In genomic region chr5:115840946-115841775, GRCm38 (mm10) we compare ENCODE assay signal across 21 mouse cellular contexts. TPM values are rescaled to one million over a fixed set of nuclear protein-coding genes. Genes with fewer than 3 reads are reported as not detected.
DNase-seq lines count a peak whose midpoint lies in the region; ATAC-seq and TF ChIP-seq lines count a peak whose summit lies in the region.
"Had no signal": no experiment of that assay in that cellular context is flagged by ENCODE, and none has a peak within 500 bp of the region (broad histone marks: within the 10 kb centered on the region; RNA-seq: fewer than 3 reads in every experiment).

No protein-coding gene starts in this region.

- no peak overlapping the region for H3K9ac ChIP-seq in kidney, postnatal 0 days (ENCODE audit: low read depth, low read length)
- H3K9ac ChIP-seq in kidney, embryonic 16.5 days (replicated peaks; ENCODE audit: low read length): no peak overlapping the region
- peak overlapping the region; percentile 19; the same call in 1 of the 2 replicates for H3K9ac ChIP-seq in MEL (ENCODE audit: control insufficient read depth, low read depth, low read length, poor library complexity, severe bottlenecking)
- H3K9ac ChIP-seq in forebrain, embryonic 15.5 days (replicated peaks): no peak overlapping the region
- H3K9ac ChIP-seq: embryonic facial prominence, embryonic 12.5 days; heart, embryonic 15.5 days; hindbrain, embryonic 13.5 days; intestine, embryonic 15.5 days had no signal

- no peaks in the 10 kb centered on the region for H3K9me3 ChIP-seq in kidney, postnatal 0 days (replicated peaks; ENCODE audit: low read length)
- H3K9me3 ChIP-seq in kidney, embryonic 16.5 days (ENCODE audit: low read length): 0 out of 2 replicates have a peak, but pooled peaks cover 3% of the 10 kb centered on the region
- H3K9me3 ChIP-seq in MEL (replicated peaks; ENCODE audit: insufficient read depth, low read length): no peaks in the 10 kb centered on the region
- no peaks in the 10 kb centered on the region for H3K9me3 ChIP-seq in forebrain, embryonic 15.5 days
- H3K9me3 ChIP-seq: embryonic facial prominence, embryonic 12.5 days; heart, embryonic 15.5 days; hindbrain, embryonic 13.5 days; intestine, embryonic 15.5 days had no signal

- H3K27me3 ChIP-seq in kidney, postnatal 0 days (ENCODE audit: insufficient read depth, low read length): no peaks in the 10 kb centered on the region
- H3K27me3 ChIP-seq in kidney, embryonic 16.5 days (ENCODE audit: insufficient read depth, low read length): no peaks in the 10 kb centered on the region
- H3K27me3 ChIP-seq in MEL (ENCODE audit: control insufficient read depth in 1 of 2, insufficient read depth in 2 of 2, low read length in 2 of 2): no peaks in the 10 kb centered on the region
- no peaks in the 10 kb centered on the region for H3K27me3 ChIP-seq in splenic B cell, adult 2 months (ENCODE audit: control insufficient read depth, insufficient read depth, low read length, poor library complexity, severe bottlenecking)
- no peaks in the 10 kb centered on the region for H3K27me3 ChIP-seq in forebrain, embryonic 15.5 days
- H3K27me3 ChIP-seq: embryonic facial prominence, embryonic 12.5 days; heart, embryonic 15.5 days; hindbrain, embryonic 13.5 days; intestine, embryonic 15.5 days; Patski had no signal

- H3K4me2 ChIP-seq in kidney, postnatal 0 days (ENCODE audit: low read length): no peak overlapping the region
- H3K4me2 ChIP-seq in kidney, embryonic 16.5 days (replicated peaks; ENCODE audit: low read depth, low read length): no peak overlapping the region
- no peak overlapping the region for H3K4me2 ChIP-seq in forebrain, embryonic 15.5 days (replicated peaks)
- H3K4me2 ChIP-seq: embryonic facial prominence, embryonic 12.5 days; heart, embryonic 11.5 days; heart, embryonic 15.5 days; hindbrain, embryonic 13.5 days; intestine, embryonic 15.5 days had no signal

- no peak for ATAC-seq in kidney, postnatal 0 days (replicated peaks; ENCODE audit: low FRiP score, low read depth)
- ATAC-seq in kidney, embryonic 16.5 days (ENCODE audit: low FRiP score, low TSS enrichment): no peak
- no peak for ATAC-seq in forebrain, embryonic 15.5 days (replicated peaks)
- ATAC-seq: forebrain, embryonic 16.5 days; intestine, embryonic 15.5 days; Patski had no signal

- no peak for TF ChIP-seq EP300 in MEL (IDR thresholded peaks at IDR 0.05; ENCODE audit: low read depth in 1 of 2, low read length in 2 of 2)

- TF ChIP-seq RAD21 in MEL (IDR thresholded peaks at IDR 0.05; ENCODE audit: low read depth, low read length): no peak

- no peak overlapping the region for H3K4me3 ChIP-seq in kidney, postnatal 0 days (replicated peaks; ENCODE audit: low read depth, low read length)
- no peak overlapping the region for H3K4me3 ChIP-seq in kidney, embryonic 16.5 days (ENCODE audit: low read length)
- no peak overlapping the region for H3K4me3 ChIP-seq in MEL (ENCODE audit: control insufficient read depth in 1 of 2, insufficient read depth in 1 of 2, low read depth in 2 of 2, low read length in 2 of 2)
- H3K4me3 ChIP-seq in forebrain, embryonic 15.5 days: no peak overlapping the region
- H3K4me3 ChIP-seq: embryonic facial prominence, embryonic 12.5 days; heart, adult 2 months; heart, embryonic 15.5 days; hindbrain, embryonic 13.5 days; intestine, embryonic 15.5 days had no signal

- DNase-seq in kidney, postnatal 0 days (ENCODE audit: low spot score): no peak
- DNase-seq in 416B (ENCODE audit: low read depth): peak; percentile 36
- peak; percentile 72 for DNase-seq in MEL (ENCODE audit: low read depth, low spot score)
- DNase-seq in splenic B cell, adult 2 months (ENCODE audit: low read depth, low spot score): peak; percentile 12
- DNase-seq in frontal cortex, postnatal 36 days (ENCODE audit: low spot score in 2 of 2): no peak
- DNase-seq: adrenal gland, postnatal 10 days; cerebellum, adult 11 months; cerebellum, adult 8-10 months; cerebellum, postnatal 25 days; gastrocnemius, postnatal 14 days; heart, adult 2 months; heart, postnatal 14 days had no signal

- H3K79me2 ChIP-seq in MEL (ENCODE audit: control insufficient read depth, insufficient read depth, low read length, poor library complexity): peaks cover 11% of the 10 kb centered on the region

- H3K4me1 ChIP-seq in kidney, postnatal 0 days (replicated peaks; ENCODE audit: insufficient read depth, low read length): peaks cover 3% of the 10 kb centered on the region; the same call in 1 of the 2 replicates
- peaks cover 17% of the 10 kb centered on the region for H3K4me1 ChIP-seq in kidney, embryonic 16.5 days (ENCODE audit: insufficient read depth, low read length)
- H3K4me1 ChIP-seq in MEL (ENCODE audit: control insufficient read depth in 1 of 2, insufficient read depth in 2 of 2, low read length in 2 of 2): peaks cover 12 to 21% of the 10 kb centered on the region in 2 experiments
- peaks cover 17% of the 10 kb centered on the region for H3K4me1 ChIP-seq in forebrain, embryonic 15.5 days

- H3K27ac ChIP-seq in kidney, postnatal 0 days: no peak overlapping the region
- no peak overlapping the region for H3K27ac ChIP-seq in kidney, embryonic 16.5 days (ENCODE audit: low read length)
- H3K27ac ChIP-seq in MEL (ENCODE audit: control insufficient read depth, low read depth, low read length): peak overlapping the region; percentile 79
- no peak overlapping the region for H3K27ac ChIP-seq in forebrain, embryonic 15.5 days (replicated peaks)
- H3K27ac ChIP-seq: embryonic facial prominence, embryonic 12.5 days; heart, adult 2 months; heart, embryonic 15.5 days; hindbrain, embryonic 13.5 days; intestine, embryonic 15.5 days had no signal

- WGBS in kidney, postnatal 0 days: 77% methylated on average over 12 of the region's 12 CpGs
- 78% methylated on average over 12 of the region's 12 CpGs for WGBS in kidney, embryonic 16.5 days
- 77% methylated on average over 12 of the region's 12 CpGs for WGBS in forebrain, embryonic 15.5 days

- TF ChIP-seq CTCF in kidney, postnatal 0 days (IDR thresholded peaks at IDR 0.05; ENCODE audit: low read depth): 0 out of 2 replicates have a peak, but pooled peaks have one; percentile 9
- TF ChIP-seq CTCF in MEL (IDR thresholded peaks at IDR 0.05 in 2 of 3, conservative IDR thresholded peaks at IDR 0.05 in 1 of 3; ENCODE audit: control insufficient read depth in 1 of 3, insufficient read depth in 1 of 3, low read depth in 2 of 3, low read length in 3 of 3, poor library complexity in 1 of 3, severe bottlenecking in 1 of 3): peak; percentile 13 to 38 (median 18); a peak in 4 of 6 replicates

- H3K36me3 ChIP-seq in kidney, postnatal 0 days (ENCODE audit: insufficient read depth, low read length): no peaks in the 10 kb centered on the region
- H3K36me3 ChIP-seq in kidney, embryonic 16.5 days (ENCODE audit: insufficient read depth, low read length): no peaks in the 10 kb centered on the region
- peaks cover 0 to 23% of the 10 kb centered on the region in 2 experiments; a peak in 2 of 4 replicates for H3K36me3 ChIP-seq in MEL (ENCODE audit: control insufficient read depth in 1 of 2, insufficient read depth in 2 of 2, low read length in 2 of 2)
- no peaks in the 10 kb centered on the region for H3K36me3 ChIP-seq in splenic B cell, adult 2 months (ENCODE audit: control insufficient read depth, insufficient read depth, low read length, poor library complexity, severe bottlenecking)
- no peaks in the 10 kb centered on the region for H3K36me3 ChIP-seq in forebrain, embryonic 15.5 days
- H3K36me3 ChIP-seq: embryonic facial prominence, embryonic 12.5 days; heart, embryonic 15.5 days; hindbrain, embryonic 13.5 days; intestine, embryonic 15.5 days had no signal

- peak in 1 of 2 experiments; percentile 51; a peak in 2 of 4 replicates for TF ChIP-seq POLR2A in MEL (IDR thresholded peaks at IDR 0.05; ENCODE audit: control insufficient read depth in 1 of 2, insufficient read depth in 1 of 2, low read depth in 1 of 2, low read length in 2 of 2, poor library complexity in 1 of 2)

TF ChIP-seq in MEL, 35 proteins besides CTCF, POLR2A, EP300 and RAD21:
- TF ChIP-seq RCOR1 (IDR thresholded peaks at IDR 0.05; ENCODE audit: low read depth, low read length) (no peak), TBP (IDR thresholded peaks at IDR 0.05; ENCODE audit: low read depth, low read length) (peak; percentile 49; the same call in 1 of the 2 replicates), ZNF384 (IDR thresholded peaks at IDR 0.05; ENCODE audit: low read depth, low read length) (peak; percentile 81)

RNA-seq across cellular contexts. Expression of gene Cit, which starts 3.9 kb away (rescaled TPM):
- 8.8 and 11.4 TPM in 2 replicates for polyA plus RNA-seq in kidney, postnatal 0 days (2015; fragmentation: Nextera tagmentation; extraction: Ambion mirVana)
- 30.4 and 36.6 TPM in 2 replicates for polyA plus RNA-seq in kidney, embryonic 16.5 days (2015; fragmentation: Nextera tagmentation; extraction: Ambion mirVana)
- 21.5 and 24.3 TPM in 2 replicates for total RNA-seq in MEL (2012; rRNA removed)
- 10 to 100 TPM; 24.1 to 32.9 TPM for polyA plus RNA-seq in MEL (2012; ENCODE audit: insufficient read depth in 1 of 2, insufficient read length in 2 of 2, low read depth in 1 of 2, low replicate concordance in 2 of 2, missing spikeins in 1 of 2)
- polyA plus RNA-seq in forebrain, embryonic 15.5 days (2015; fragmentation: Nextera tagmentation; extraction: Ambion mirVana): 17.2 and 20.3 TPM in 2 replicates

Comparison
In these comparisons a context has a peak if more than half of its experiments do, and no peak if none do; other contexts are left out.
1. DNase-seq: peak in 416B (single experiment), MEL (single experiment) and splenic B cell, adult 2 months (single experiment); none in kidney, postnatal 0 days (single experiment) and frontal cortex, postnatal 36 days (0 of 2).